Mouse (Mus musculus) forebrain, embryonic 14.5 days (tissue): ENCODE data around the gene Hfm1. TPM values are rescaled to one million over a fixed set of nuclear protein-coding genes. Genes with fewer than 3 reads are reported as not detected.
A peak's percentile ranks its signal among the peaks of the same experiment; 100 is the strongest.

Experiments
- ATAC-seq: fragments of 200-750 bp; cut with Nextera tagmentation; 2 replicates; pipeline ENCODE4 v1.8.0; 2017; ENCODE audit warnings: mild to moderate bottlenecking, moderate library complexity
- DNase-seq: peaks from one replicate; pipeline ENCODE4 v3.0.0-alpha.2; 2015; ENCODE audit warnings: low spot score
- H3K27ac ChIP-seq: fragments of 300-500 bp; sonication (generic); 2 replicates; pipeline ENCODE4 v1.5.1; 2014; ENCODE audit warnings: low read depth, mild to moderate bottlenecking, control low read depth, low read length, moderate library complexity
- H3K27me3 ChIP-seq: fragments of 300-500 bp; sonication (generic); replicated peaks from 2 replicates; pipeline ENCODE4 v1.6.1; 2014; ENCODE audit warnings: low read length, control low read depth, mixed read lengths; ENCODE audit not compliant: control insufficient read depth, insufficient read depth
- H3K36me3 ChIP-seq: fragments of 300-500 bp; sonication (generic); 2 replicates; pipeline ENCODE4 v1.6.1; 2014; ENCODE audit warnings: low read length, control low read depth; ENCODE audit not compliant: control insufficient read depth, insufficient read depth
- H3K4me1 ChIP-seq: fragments of 300-500 bp; sonication (generic); 2 replicates; pipeline ENCODE4 v1.6.1; 2014; ENCODE audit warnings: antibody characterized with exemption, low read length, control low read depth; ENCODE audit not compliant: control insufficient read depth, insufficient read depth
- H3K4me2 ChIP-seq: fragments of 300-500 bp; sonication (generic); 2 replicates; pipeline ENCODE4 v1.6.1; 2014; ENCODE audit warnings: mild to moderate bottlenecking, control low read depth, low read length
- H3K4me3 ChIP-seq: fragments of 300-500 bp; sonication (generic); 2 replicates; pipeline ENCODE4 v1.5.1; 2014; ENCODE audit warnings: low read depth, low read length, control low read depth
- H3K9ac ChIP-seq: fragments of 300-500 bp; sonication (generic); 2 replicates; pipeline ENCODE4 v1.6.1; 2014; ENCODE audit warnings: mild to moderate bottlenecking, low read length, control low read depth, moderate library complexity
- H3K9me3 ChIP-seq: fragments of 300-500 bp; sonication (generic); replicated peaks from 2 replicates; pipeline ENCODE4 v1.6.1; 2016; ENCODE audit warnings: low read length, control low read depth, mixed read lengths; ENCODE audit not compliant: control insufficient read depth
- WGBS: fragments of 180-500 bp; shearing (Covaris S2); extraction: QIAGEN DNeasy Blood & Tissue Kit; methylation state at CpG from one replicate; pipeline ENCODE4 v1.1.7; 2014; 5-methylcytosine and 5-hydroxymethylcytosine counted together
- polyA plus RNA-seq: library from polyadenylated mRNA; unstranded; fragments of >200 nt; fragmentation: Nextera tagmentation; extraction: Ambion mirVana; gene quantifications from 2 replicates; pipeline ENCODE4 v1.2.1, GENCODE M21; 2014

Hfm1 gene
- polyA plus RNA-seq, 1 experiment from 2014 or later, result 4.2 TPM

GRCm38 (mm10) chr5:106826044-106826443 is 100.1 kb downstream of the Hfm1 start:
- Histone ChIP-seq H3K4me3 (no peak overlapping the region), H3K9ac (no peak overlapping the region), H3K27me3 (no peaks in the 10 kb centered on the region), H3K4me2 (0 out of 2 replicates have a peak overlapping the region, but pooled peaks have one; percentile 8), H3K27ac (no peak overlapping the region), H3K4me1 (no peaks in the 10 kb centered on the region), H3K36me3 (no peaks in the 10 kb centered on the region), H3K9me3 (no peaks in the 10 kb centered on the region)
- ATAC-seq (peak; percentile 24; the same call in 1 of the 2 replicates), DNase-seq (peak; percentile 16)
- WGBS, result 58% methylated on average over 8 of the region's 8 CpGs

DNA sequence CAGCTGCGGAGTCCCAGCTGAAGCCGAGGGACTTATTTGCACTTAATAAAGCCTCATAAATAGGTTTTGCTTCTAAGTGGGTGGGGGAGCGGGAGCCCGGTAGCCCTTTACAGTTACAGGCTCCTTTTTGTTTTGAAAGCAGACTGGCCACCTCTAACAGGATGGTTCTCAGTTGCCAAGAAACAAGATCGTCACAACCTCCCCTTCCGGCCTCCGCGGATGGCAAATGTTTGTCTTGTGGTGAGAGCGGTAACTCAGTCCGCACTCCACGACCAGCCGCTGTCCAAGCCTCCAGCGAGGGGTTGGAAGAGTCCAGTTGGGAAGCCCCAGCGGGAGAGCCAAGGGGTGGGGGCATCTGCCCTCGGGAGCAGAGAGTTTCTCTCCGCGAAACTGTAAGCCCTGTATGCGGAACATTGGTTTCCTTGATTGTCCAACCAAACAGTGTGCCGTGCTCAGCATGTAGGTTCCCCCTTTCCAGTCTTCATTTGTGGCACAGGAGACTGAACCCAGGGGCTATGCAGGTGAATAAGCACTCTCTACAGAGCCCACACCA is 100.7 kb downstream of the Hfm1 start:
- Histone ChIP-seq H3K4me2 (peak overlapping the region; percentile 79), H3K36me3 (no peaks in the 10 kb centered on the region), H3K9me3 (no peaks in the 10 kb centered on the region), H3K27me3 (no peaks in the 10 kb centered on the region), H3K27ac (peak overlapping the region; percentile 68; the same call in 1 of the 2 replicates), H3K4me1 (no peaks in the 10 kb centered on the region), H3K4me3 (peak overlapping the region; percentile 34), H3K9ac (peak overlapping the region; percentile 64)
- peak; percentile 85 for ATAC-seq
- DNase-seq, result peak; percentile 73
- 10% methylated on average over 19 of the region's 19 CpGs for WGBS

DNA sequence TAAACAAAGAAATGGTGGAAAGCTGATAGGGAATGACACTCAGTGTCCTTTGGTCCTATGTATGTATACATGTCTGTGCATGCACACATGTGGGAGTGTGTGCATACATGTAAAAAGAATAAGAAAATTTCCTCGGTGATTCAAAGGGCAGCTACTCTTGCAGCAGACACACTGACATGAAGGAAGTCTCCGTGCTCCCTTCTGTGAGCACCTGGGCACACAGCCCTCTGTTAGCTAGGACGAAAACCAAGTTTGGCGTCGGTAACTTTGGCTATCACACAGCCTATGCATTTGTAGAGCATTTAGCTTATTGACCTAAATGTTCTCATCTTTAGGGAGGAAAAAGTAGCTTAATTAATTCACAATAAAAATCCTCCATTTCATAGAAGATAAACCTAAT is 101.4 kb downstream of the Hfm1 start:
- 75% methylated on average over 5 of the region's 5 CpGs for WGBS
- H3K4me1 ChIP-seq, result no peaks in the 10 kb centered on the region
- H3K9me3 ChIP-seq, result no peaks in the 10 kb centered on the region
- no peaks in the 10 kb centered on the region for H3K27me3 ChIP-seq
- ATAC-seq, result peak; percentile 18; the same call in 1 of the 2 replicates
- peak overlapping the region; percentile 34 for H3K4me3 ChIP-seq
- peak overlapping the region; percentile 79 for H3K4me2 ChIP-seq
- H3K9ac ChIP-seq, result no peak overlapping the region
- DNase-seq, result peak; percentile 36
- no peaks in the 10 kb centered on the region for H3K36me3 ChIP-seq
- H3K27ac ChIP-seq, result no peak overlapping the region

DNA sequence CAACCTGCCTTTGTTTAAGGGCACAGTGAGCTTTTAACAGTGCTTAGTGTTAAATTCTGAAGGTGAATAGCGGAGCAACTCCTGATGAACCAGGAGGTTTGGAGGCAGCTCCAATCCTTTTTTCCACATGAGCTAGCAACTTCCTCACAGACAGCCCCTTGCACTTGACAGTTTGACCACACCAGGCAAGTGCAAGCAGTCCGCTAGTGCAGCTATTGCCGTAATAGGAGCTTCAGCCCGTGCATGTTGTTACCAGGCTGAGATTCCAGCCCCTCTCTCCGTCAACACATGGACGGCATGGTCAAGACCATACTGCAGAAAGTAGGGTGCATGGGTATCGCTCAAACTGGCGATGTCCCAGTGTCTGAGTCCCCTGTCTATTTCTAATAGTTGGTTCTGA is 106.5 kb downstream of the Hfm1 start:
- Histone ChIP-seq H3K9me3 (no peaks in the 10 kb centered on the region), H3K9ac (no peak overlapping the region), H3K4me2 (no peak overlapping the region), H3K4me3 (no peak overlapping the region), H3K27me3 (0 out of 2 replicates have a peak, but pooled peaks cover 4% of the 10 kb centered on the region), H3K27ac (no peak overlapping the region), H3K36me3 (no peaks in the 10 kb centered on the region), H3K4me1 (no peaks in the 10 kb centered on the region)
- ATAC-seq (no peak), DNase-seq (no peak)
- WGBS, result 83% methylated on average over 8 of the region's 8 CpGs

GRCm38 (mm10) chr5:106815923-106816654 is 110.0 kb downstream of the Hfm1 start:
- ATAC-seq (no peak), DNase-seq (no peak)
- H3K27ac ChIP-seq, result no peak overlapping the region
- no peak overlapping the region for H3K9ac ChIP-seq
- H3K4me1 ChIP-seq, result no peaks in the 10 kb centered on the region
- H3K27me3 ChIP-seq, result 0 out of 2 replicates have a peak, but pooled peaks cover 7% of the 10 kb centered on the region
- no peaks in the 10 kb centered on the region for H3K36me3 ChIP-seq
- H3K4me3 ChIP-seq, result no peak overlapping the region
- H3K9me3 ChIP-seq, result no peaks in the 10 kb centered on the region
- no peak overlapping the region for H3K4me2 ChIP-seq
- WGBS, result 57% methylated on average over 15 of the region's 15 CpGs

GRCm38 (mm10) chr5:106814611-106815010 is 111.5 kb downstream of the Hfm1 start:
- H3K4me2 ChIP-seq, result no peak overlapping the region
- ATAC-seq, result no peak
- no peaks in the 10 kb centered on the region for H3K36me3 ChIP-seq
- no peaks in the 10 kb centered on the region for H3K4me1 ChIP-seq
- DNase-seq, result no peak
- 65% methylated on average over 6 of the region's 6 CpGs for WGBS
- H3K4me3 ChIP-seq, result no peak overlapping the region
- no peak overlapping the region for H3K27ac ChIP-seq
- H3K27me3 ChIP-seq, result 0 out of 2 replicates have a peak, but pooled peaks cover 7% of the 10 kb centered on the region
- no peak overlapping the region for H3K9ac ChIP-seq
- H3K9me3 ChIP-seq, result no peaks in the 10 kb centered on the region

DNA sequence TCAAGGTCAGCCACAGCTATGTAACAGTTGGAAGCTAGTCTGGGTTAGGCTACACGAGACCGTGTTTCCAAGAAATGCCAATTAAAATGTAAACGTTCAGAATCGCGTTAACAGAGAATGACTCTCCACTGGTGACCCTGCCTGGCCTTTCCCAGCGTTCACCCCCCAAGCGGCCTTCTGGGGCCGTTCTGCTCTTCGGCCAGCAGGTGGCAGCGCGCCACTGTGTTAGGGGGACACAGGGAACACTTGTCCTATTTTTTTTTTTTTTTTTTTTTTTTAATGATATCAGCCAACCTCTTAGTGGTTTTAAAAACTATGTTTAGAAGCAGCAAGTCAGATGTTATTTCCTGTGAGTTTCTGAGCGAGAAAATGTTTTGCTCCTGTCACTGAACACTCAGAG is 123.0 kb downstream of the Hfm1 start:
- H3K36me3 ChIP-seq, result no peaks in the 10 kb centered on the region
- H3K9me3 ChIP-seq, result no peaks in the 10 kb centered on the region
- H3K27me3 ChIP-seq, result 0 out of 2 replicates have a peak, but pooled peaks cover 2% of the 10 kb centered on the region
- H3K4me1 ChIP-seq, result peaks cover 2% of the 10 kb centered on the region; the same call in 1 of the 2 replicates
- no peak overlapping the region for H3K4me3 ChIP-seq
- no peak overlapping the region for H3K9ac ChIP-seq
- DNase-seq (peak; percentile 64), ATAC-seq (peak; percentile 40; the same call in 1 of the 2 replicates)
- WGBS, result 2% methylated on average over 12 of the region's 12 CpGs
- no peak overlapping the region for H3K27ac ChIP-seq
- no peak overlapping the region for H3K4me2 ChIP-seq

DNA sequence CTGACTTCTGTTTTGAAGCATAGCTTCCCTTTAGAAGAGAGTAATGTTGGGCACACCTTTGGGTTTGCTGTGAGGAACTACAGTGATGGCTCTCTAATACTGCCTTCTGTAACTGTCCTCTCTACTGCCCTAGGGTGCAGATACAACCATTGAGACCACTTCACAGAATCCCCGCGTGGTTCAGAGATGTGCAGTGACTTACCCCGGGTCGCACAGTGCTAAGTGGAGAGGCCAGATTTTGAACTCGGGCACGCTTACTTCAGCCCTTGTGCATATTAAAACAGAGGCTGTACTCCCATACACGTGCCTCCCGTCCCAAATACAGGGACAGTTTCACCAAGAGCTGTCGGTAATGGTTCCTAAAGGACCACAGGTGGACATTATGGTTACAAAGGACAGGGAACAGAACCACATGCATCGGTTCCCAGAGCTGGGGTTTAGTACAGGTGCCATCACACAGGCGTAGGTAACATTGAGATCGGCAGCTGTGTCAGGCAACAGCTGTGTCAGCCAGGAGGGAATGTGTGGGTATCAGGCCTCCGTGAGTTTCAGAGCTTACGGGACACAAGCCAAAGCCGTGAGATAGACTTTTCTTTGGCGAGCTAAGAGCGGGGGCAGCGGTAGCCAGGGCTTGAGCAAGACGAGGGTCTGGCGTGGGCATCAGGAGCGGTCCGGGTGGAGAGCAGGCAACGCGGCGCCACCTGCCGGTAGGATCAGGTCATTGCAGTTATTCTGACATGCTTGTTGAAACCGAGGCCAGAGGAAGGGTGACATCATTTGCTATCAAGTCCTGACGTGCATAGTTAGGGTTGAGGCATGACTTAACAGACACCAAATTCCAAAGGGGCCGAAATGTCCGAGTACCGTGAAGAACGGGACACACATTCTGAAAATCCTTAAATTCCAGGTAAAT is 124.0 kb downstream of the Hfm1 start:
- Histone ChIP-seq H3K27ac (no peak overlapping the region), H3K9me3 (no peaks in the 10 kb centered on the region), H3K4me3 (peak overlapping the region; percentile 14; the same call in 1 of the 2 replicates), H3K4me2 (peak overlapping the region; percentile 49), H3K4me1 (peaks cover 2% of the 10 kb centered on the region; the same call in 1 of the 2 replicates), H3K27me3 (0 out of 2 replicates have a peak, but pooled peaks cover 2% of the 10 kb centered on the region), H3K36me3 (no peaks in the 10 kb centered on the region), H3K9ac (peak overlapping the region; percentile 41; the same call in 1 of the 2 replicates)
- DNase-seq (peak; percentile 88), ATAC-seq (peak; percentile 81)
- WGBS, result 5% methylated on average over 32 of the region's 32 CpGs
